Mouse (Mus musculus): ENCODE measurements at regions not wholly inside any gene's neighbourhood (a gene's known extent, or its start where the extent isn't known, plus 50 kb on each side); places are given as distances from the start of the nearest gene placed in this dataset.

DNA sequence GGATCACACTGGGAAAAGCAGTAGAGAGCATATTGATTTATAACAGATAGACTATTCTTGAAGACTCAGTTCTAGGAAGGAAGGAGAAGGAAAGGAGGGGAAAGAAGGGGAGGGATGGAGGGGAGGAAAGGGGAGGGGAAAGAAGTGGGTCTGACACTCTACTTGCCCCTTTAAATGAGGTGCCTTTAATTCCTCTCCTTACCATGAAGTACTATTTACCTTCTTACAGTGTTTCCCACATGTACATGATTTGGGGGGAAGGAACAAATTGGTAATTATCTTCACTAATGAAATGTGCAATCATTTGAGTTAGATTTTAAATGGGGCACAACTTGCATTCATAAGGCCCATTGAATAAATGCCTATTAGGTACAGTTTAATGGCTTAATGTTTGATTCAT is 518.3 kb upstream of the B3galt2 start:
- Histone ChIP-seq H3K4me3 (no peak overlapping the region), H3K9me3 (no peaks in the 10 kb centered on the region), H3K36me3 (no peaks in the 10 kb centered on the region), H3K4me1 (replicated peaks) (no peaks in the 10 kb centered on the region), H3K27me3 (ENCODE audit: insufficient read depth, poor library complexity, severe bottlenecking) (no peaks in the 10 kb centered on the region), H3K27ac (no peak overlapping the region)
- no peak for DNase-seq (ENCODE audit: low spot score)

DNA sequence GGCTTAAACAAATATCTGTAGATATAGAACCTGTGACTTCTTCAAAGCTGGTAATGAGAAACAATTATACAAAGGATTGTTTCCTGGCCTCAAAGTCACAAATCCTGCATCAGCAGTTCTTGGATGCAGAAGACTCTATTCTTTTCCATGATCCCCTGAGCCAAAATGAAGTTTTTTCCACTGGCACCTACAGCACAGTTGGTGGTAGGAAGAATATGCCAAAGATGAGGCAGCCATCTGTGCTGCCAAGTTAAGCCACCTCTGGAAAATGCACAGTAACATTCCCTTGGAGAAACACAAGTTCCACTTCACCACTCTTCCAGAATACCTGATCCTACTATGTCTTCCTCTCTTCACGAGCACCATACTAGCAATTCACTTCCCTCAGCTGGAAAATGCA is 510.2 kb upstream of the B3galt2 start:
- WGBS, result 79% methylated on average over 1 of the region's 1 CpGs

GRCm38 (mm10) chr1:143132806-143133205 is 507.7 kb upstream of the B3galt2 start:
- DNase-seq (ENCODE audit: low spot score), result no peak
- Histone ChIP-seq H3K27me3 (ENCODE audit: insufficient read depth, poor library complexity, severe bottlenecking) (no peaks in the 10 kb centered on the region), H3K27ac (no peak overlapping the region), H3K4me3 (no peak overlapping the region), H3K9me3 (no peaks in the 10 kb centered on the region), H3K4me1 (replicated peaks) (no peaks in the 10 kb centered on the region), H3K36me3 (no peaks in the 10 kb centered on the region)
- WGBS, result 94% methylated on average over 2 of the region's 2 CpGs

More for the DNA sequence above, 510.2 kb upstream of the B3galt2 start:
- Histone ChIP-seq H3K27me3 (ENCODE audit: insufficient read depth, poor library complexity, severe bottlenecking) (no peaks in the 10 kb centered on the region), H3K4me3 (no peak overlapping the region), H3K4me1 (replicated peaks) (no peaks in the 10 kb centered on the region), H3K27ac (no peak overlapping the region), H3K36me3 (no peaks in the 10 kb centered on the region), H3K9me3 (no peaks in the 10 kb centered on the region)
- DNase-seq (ENCODE audit: low spot score), result no peak

- no peaks in the 10 kb centered on the region for H3K9me3 ChIP-seq
- WGBS, result 70% methylated on average over 4 of the region's 4 CpGs
- no peak for DNase-seq (ENCODE audit: low spot score)
Measured at GRCm38 (mm10) chr1:143145111-143145984, 495.1 kb upstream of the B3galt2 start.

GRCm38 (mm10) chr1:143171286-143171685 is 469.2 kb upstream of the B3galt2 start:
- Histone ChIP-seq H3K27ac (no peak overlapping the region), H3K9me3 (no peaks in the 10 kb centered on the region), H3K4me3 (no peak overlapping the region), H3K36me3 (no peaks in the 10 kb centered on the region), H3K4me1 (replicated peaks) (no peaks in the 10 kb centered on the region), H3K27me3 (ENCODE audit: insufficient read depth, poor library complexity, severe bottlenecking) (no peaks in the 10 kb centered on the region)
- 85% methylated on average over 9 of the region's 9 CpGs for WGBS
- no peak for DNase-seq (ENCODE audit: low spot score)

More at GRCm38 (mm10) chr1:143145111-143145984, 495.1 kb upstream of the B3galt2 start:
- no peaks in the 10 kb centered on the region for H3K36me3 ChIP-seq
- no peaks in the 10 kb centered on the region for H3K27me3 ChIP-seq (ENCODE audit: insufficient read depth, poor library complexity, severe bottlenecking)
- H3K4me3 ChIP-seq, result no peak overlapping the region
- H3K4me1 ChIP-seq (replicated peaks), result no peaks in the 10 kb centered on the region
- no peak overlapping the region for H3K27ac ChIP-seq

DNA sequence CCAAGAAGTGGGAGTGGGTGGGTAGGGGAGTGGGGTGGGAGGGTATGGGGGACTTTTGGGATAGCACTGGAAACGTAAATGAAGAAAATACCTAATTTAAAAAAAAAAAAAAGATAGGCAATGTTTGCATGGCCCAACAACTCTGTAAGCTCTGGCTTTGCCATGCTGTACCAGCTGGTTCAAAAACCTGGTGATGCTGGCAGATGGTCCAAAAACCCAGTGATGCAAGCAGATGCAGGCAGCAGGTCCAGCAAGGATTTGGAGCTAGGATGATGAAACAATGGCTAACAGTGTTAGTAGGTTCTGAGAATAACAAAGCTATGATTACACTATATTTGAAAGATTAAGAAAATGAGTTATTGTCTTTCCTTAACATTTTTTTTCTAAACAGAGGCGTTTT is 466.6 kb upstream of the B3galt2 start:
- H3K4me3 ChIP-seq, result no peak overlapping the region
- no peaks in the 10 kb centered on the region for H3K36me3 ChIP-seq
- no peaks in the 10 kb centered on the region for H3K9me3 ChIP-seq
- H3K27me3 ChIP-seq (ENCODE audit: insufficient read depth, poor library complexity, severe bottlenecking), result no peaks in the 10 kb centered on the region
- H3K4me1 ChIP-seq (replicated peaks), result no peaks in the 10 kb centered on the region
- DNase-seq (ENCODE audit: low spot score), result no peak
- 82% methylated on average over 2 of the region's 2 CpGs for WGBS
- no peak overlapping the region for H3K27ac ChIP-seq

GRCm38 (mm10) chr1:143192167-143192793 is 448.2 kb upstream of the B3galt2 start:
- Histone ChIP-seq H3K4me1 (replicated peaks) (no peaks in the 10 kb centered on the region), H3K4me3 (no peak overlapping the region), H3K27ac (no peak overlapping the region), H3K27me3 (ENCODE audit: insufficient read depth, poor library complexity, severe bottlenecking) (no peaks in the 10 kb centered on the region), H3K9me3 (no peaks in the 10 kb centered on the region), H3K36me3 (no peaks in the 10 kb centered on the region)
- no peak for DNase-seq (ENCODE audit: low spot score)
- 86% methylated on average over 3 of the region's 3 CpGs for WGBS

- H3K27ac ChIP-seq, result no peak overlapping the region
- no peaks in the 10 kb centered on the region for H3K4me1 ChIP-seq (replicated peaks)
- no peak overlapping the region for H3K4me3 ChIP-seq
- no peaks in the 10 kb centered on the region for H3K36me3 ChIP-seq
- no peaks in the 10 kb centered on the region for H3K9me3 ChIP-seq
- no peak for DNase-seq (ENCODE audit: low spot score)
- H3K27me3 ChIP-seq (ENCODE audit: insufficient read depth, poor library complexity, severe bottlenecking), result no peaks in the 10 kb centered on the region
- 87% methylated on average over 4 of the region's 4 CpGs for WGBS
Measured at GRCm38 (mm10) chr1:143200213-143200889, 440.1 kb upstream of the B3galt2 start.

DNA sequence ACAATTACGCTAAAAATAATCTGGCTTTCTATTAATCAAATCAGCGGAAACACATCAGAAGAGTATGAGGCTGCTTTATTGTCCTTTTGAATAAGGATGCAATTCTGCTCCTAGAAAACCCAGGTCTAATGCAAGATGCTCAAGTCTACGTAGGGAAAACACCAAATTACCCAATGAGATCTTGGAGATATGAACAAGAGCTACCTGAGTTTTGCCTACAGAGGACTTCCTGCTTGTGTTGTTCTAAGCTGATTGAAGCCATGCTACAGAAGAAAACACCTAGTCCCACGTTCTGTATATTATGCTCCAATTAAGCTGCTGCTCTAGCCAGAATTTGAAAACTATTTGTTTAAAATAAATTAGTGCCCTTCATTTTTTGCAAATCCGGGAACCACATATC is 439.5 kb upstream of the B3galt2 start:
- H3K4me1 ChIP-seq (replicated peaks), result no peaks in the 10 kb centered on the region
- DNase-seq (ENCODE audit: low spot score), result no peak
- no peaks in the 10 kb centered on the region for H3K36me3 ChIP-seq
- no peak overlapping the region for H3K27ac ChIP-seq
- WGBS, result 88% methylated on average over 5 of the region's 5 CpGs
- no peaks in the 10 kb centered on the region for H3K9me3 ChIP-seq
- H3K4me3 ChIP-seq, result no peak overlapping the region
- no peaks in the 10 kb centered on the region for H3K27me3 ChIP-seq (ENCODE audit: insufficient read depth, poor library complexity, severe bottlenecking)

- no peak for DNase-seq (ENCODE audit: low spot score)
- Histone ChIP-seq H3K27ac (0 out of 2 replicates have a peak overlapping the region, but pooled peaks have one; percentile 3), H3K4me3 (no peak overlapping the region), H3K9me3 (no peaks in the 10 kb centered on the region), H3K27me3 (ENCODE audit: insufficient read depth, poor library complexity, severe bottlenecking) (no peaks in the 10 kb centered on the region), H3K4me1 (replicated peaks) (no peaks in the 10 kb centered on the region), H3K36me3 (no peaks in the 10 kb centered on the region)
- WGBS, result 70% methylated on average over 3 of the region's 3 CpGs
Measured at GRCm38 (mm10) chr1:143202182-143202581, 438.3 kb upstream of the B3galt2 start.

GRCm38 (mm10) chr1:143204070-143204469 is 436.4 kb upstream of the B3galt2 start:
- Histone ChIP-seq H3K9me3 (no peaks in the 10 kb centered on the region), H3K4me3 (no peak overlapping the region), H3K27ac (no peak overlapping the region), H3K36me3 (no peaks in the 10 kb centered on the region), H3K4me1 (replicated peaks) (no peaks in the 10 kb centered on the region), H3K27me3 (ENCODE audit: insufficient read depth, poor library complexity, severe bottlenecking) (no peaks in the 10 kb centered on the region)
- no peak for DNase-seq (ENCODE audit: low spot score)

GRCm38 (mm10) chr1:143206995-143207394 is 433.5 kb upstream of the B3galt2 start:
- 86% methylated on average over 3 of the region's 3 CpGs for WGBS
- H3K36me3 ChIP-seq, result no peaks in the 10 kb centered on the region
- H3K4me3 ChIP-seq, result no peak overlapping the region
- no peak for DNase-seq (ENCODE audit: low spot score)
- H3K4me1 ChIP-seq (replicated peaks), result no peaks in the 10 kb centered on the region
- no peaks in the 10 kb centered on the region for H3K9me3 ChIP-seq
- H3K27me3 ChIP-seq (ENCODE audit: insufficient read depth, poor library complexity, severe bottlenecking), result no peaks in the 10 kb centered on the region
- H3K27ac ChIP-seq, result no peak overlapping the region

All from hindbrain, embryonic 10.5 days (tissue).